Mouse (Mus musculus) C2C12 (cell line): ENCODE measurements around the gene Asrgl1. TPM values are rescaled to one million over a fixed set of nuclear protein-coding genes. Genes with fewer than 3 reads are reported as not detected.

Experiments
- H3K27me3 ChIP-seq: one replicate; pipeline ENCODE4 v1.6.1; 2011; ENCODE audit not compliant: control insufficient read depth, insufficient read depth, insufficient read length
- H3K36me3 ChIP-seq: one replicate; pipeline ENCODE4 v1.6.1; 2011; ENCODE audit not compliant: control insufficient read depth, insufficient read depth
- H3K4me3 ChIP-seq: one replicate; pipeline ENCODE4 v1.5.1; 2011; ENCODE audit warnings: mild to moderate bottlenecking, control low read depth; ENCODE audit not compliant: poor library complexity, insufficient read depth, severe bottlenecking
- H3K79me2 ChIP-seq: one replicate; pipeline ENCODE4 v1.6.1; 2011; ENCODE audit not compliant: control insufficient read depth, insufficient read depth
- H3K79me3 ChIP-seq: one replicate; pipeline ENCODE4 v1.6.1; 2011; ENCODE audit warnings: low read depth, control low read depth
- H3ac ChIP-seq: one replicate; pipeline ENCODE3; 2011; ENCODE audit warnings: low read depth; ENCODE audit not compliant: control insufficient read depth, insufficient read length
- CEBPB ChIP-seq: IDR thresholded peaks from one replicate; pipeline ENCODE4 v1.6.1; 2011; ENCODE audit warnings: low read depth, mild to moderate bottlenecking, control low read depth, moderate library complexity
- CTCF ChIP-seq: IDR thresholded peaks from one replicate; pipeline ENCODE4 v1.5.1; 2011; ENCODE audit not compliant: control insufficient read depth, insufficient read depth, insufficient read length
- FOSL1 ChIP-seq: IDR thresholded peaks from one replicate; pipeline ENCODE4 v1.8.0; 2011; ENCODE audit warnings: mild to moderate bottlenecking, low read length; ENCODE audit not compliant: poor library complexity, insufficient read depth, severe bottlenecking
- MAX ChIP-seq: IDR thresholded peaks from one replicate; pipeline ENCODE4 v1.6.1; 2011; ENCODE audit warnings: mild to moderate bottlenecking, control low read depth
- MYOD1 ChIP-seq: IDR thresholded peaks from one replicate; pipeline ENCODE4 v1.6.1; 2011; ENCODE audit warnings: low read depth; ENCODE audit not compliant: control insufficient read depth, insufficient read length
- MYOG ChIP-seq: IDR thresholded peaks from one replicate; pipeline ENCODE4 v1.6.1; 2011; ENCODE audit not compliant: control insufficient read depth, insufficient read length; ENCODE audit errors: extremely low read depth
- USF1 ChIP-seq: IDR thresholded peaks from one replicate; pipeline ENCODE4 v1.6.1; 2011; ENCODE audit warnings: low read depth, mild to moderate bottlenecking, control low read depth, moderate library complexity
- polyA plus RNA-seq: library from polyadenylated mRNA; unstranded; fragments of >200 nt; fragmentation: generic; extraction: Trizol; gene quantifications from one replicate; pipeline ENCODE4 v1.2.1, GENCODE M21; 2012; ENCODE audit warnings: missing spikeins

Gene Asrgl1
- polyA plus RNA-seq, 1 experiment: 4.1 TPM

- H3K4me3 ChIP-seq: no peak overlapping the region
Observed at GRCm38 (mm10) chr19:9100297-9101061, 35.0 kb downstream of the Asrgl1 start.

DNA sequence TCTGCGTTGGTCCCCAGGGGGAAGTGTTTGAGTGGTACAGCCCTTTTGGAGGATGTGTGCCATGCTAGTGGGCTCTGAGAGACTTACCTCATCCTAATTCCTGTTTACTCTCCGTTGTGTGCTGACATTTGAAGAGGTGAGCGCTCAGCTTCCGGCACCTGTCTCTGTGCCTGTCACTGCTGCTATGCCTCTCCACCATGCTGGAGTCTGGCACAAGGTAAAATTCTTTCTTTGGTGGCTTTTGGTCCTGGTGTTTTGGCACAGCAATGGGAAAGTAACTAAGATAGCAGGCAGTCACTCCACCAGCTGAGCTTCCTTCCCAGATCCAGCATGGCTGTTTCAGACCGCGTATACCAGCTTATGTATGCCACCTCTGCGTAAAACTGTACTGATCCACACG lies 35.7 kb downstream of the Asrgl1 start:
- Histone ChIP-seq H3K27me3 (no peaks in the 10 kb centered on the region), H3K4me3 (no peak overlapping the region), H3K36me3 (no peaks in the 10 kb centered on the region), H3K79me3 (no peaks in the 10 kb centered on the region), H3K79me2 (no peaks in the 10 kb centered on the region), H3ac (no peak overlapping the region)
- TF ChIP-seq MAX (no peak), CEBPB (no peak), FOSL1 (no peak), CTCF (no peak), MYOD1 (no peak), USF1 (no peak)

More at GRCm38 (mm10) chr19:9100297-9101061, 35.0 kb downstream of the Asrgl1 start:
- no peaks in the 10 kb centered on the region for H3K79me3 ChIP-seq
- no peaks in the 10 kb centered on the region for H3K27me3 ChIP-seq
- no peak overlapping the region for H3ac ChIP-seq
- H3K36me3 ChIP-seq: no peaks in the 10 kb centered on the region
- no peaks in the 10 kb centered on the region for H3K79me2 ChIP-seq
- TF ChIP-seq MAX (no peak), CEBPB (no peak), USF1 (no peak), FOSL1 (no peak), MYOD1 (no peak), CTCF (no peak), MYOG (no peak)

DNA sequence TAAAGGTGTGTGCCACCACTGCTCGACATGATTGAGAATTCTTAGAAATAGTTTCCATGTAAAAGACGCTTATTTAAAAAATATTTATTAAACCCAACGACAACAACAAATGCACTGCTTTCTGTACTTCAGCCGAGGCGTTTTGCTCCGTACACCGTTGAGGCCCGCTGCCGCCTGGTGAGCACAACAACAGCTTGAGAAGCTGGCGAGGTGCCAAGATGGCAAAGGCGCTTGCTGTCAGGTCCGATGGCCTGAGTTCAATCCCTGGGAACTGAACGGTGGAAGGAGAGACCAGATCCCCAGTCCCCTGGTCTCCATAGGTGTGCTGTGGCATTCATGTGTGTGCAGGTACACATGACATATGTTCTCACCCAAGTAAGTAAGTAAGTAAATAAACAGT lies 38.0 kb downstream of the Asrgl1 start:
- no peak overlapping the region for H3ac ChIP-seq
- H3K27me3 ChIP-seq: no peaks in the 10 kb centered on the region
- TF ChIP-seq FOSL1 (no peak), CEBPB (no peak), MYOG (no peak), USF1 (no peak), MYOD1 (no peak), CTCF (no peak), MAX (no peak)
- no peak overlapping the region for H3K4me3 ChIP-seq
- H3K79me2 ChIP-seq: no peaks in the 10 kb centered on the region
- H3K79me3 ChIP-seq: no peaks in the 10 kb centered on the region
- H3K36me3 ChIP-seq: no peaks in the 10 kb centered on the region

DNA sequence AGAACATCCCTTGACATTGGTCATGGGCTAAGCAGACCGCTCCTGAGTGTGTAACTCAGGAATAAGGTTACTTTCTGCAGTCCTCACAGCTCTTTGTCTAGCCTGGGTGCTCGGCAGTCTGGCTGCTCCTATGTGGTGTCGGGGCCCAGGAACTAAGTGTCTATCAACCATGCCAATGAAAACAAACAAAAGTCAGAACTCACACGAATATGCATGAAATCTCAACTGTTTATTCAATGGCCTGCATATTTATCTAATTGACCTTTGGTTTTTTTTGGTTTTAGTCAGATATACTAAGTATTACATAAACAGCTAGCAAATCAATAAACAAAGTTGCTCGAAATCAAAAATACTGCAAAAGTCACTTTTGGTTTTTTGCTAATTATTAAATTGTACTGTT lies 40.3 kb downstream of the Asrgl1 start:
- no peak for TF ChIP-seq CEBPB
- TF ChIP-seq MYOG: no peak
- no peak for TF ChIP-seq MAX
- TF ChIP-seq FOSL1: no peak
- TF ChIP-seq CTCF: no peak
- TF ChIP-seq MYOD1: no peak
- no peak for TF ChIP-seq USF1
- Histone ChIP-seq H3ac (no peak overlapping the region), H3K27me3 (no peaks in the 10 kb centered on the region), H3K4me3 (no peak overlapping the region), H3K79me2 (no peaks in the 10 kb centered on the region), H3K79me3 (no peaks in the 10 kb centered on the region), H3K36me3 (no peaks in the 10 kb centered on the region)

- Histone ChIP-seq H3K36me3 (no peaks in the 10 kb centered on the region), H3K79me2 (no peaks in the 10 kb centered on the region), H3K4me3 (no peak overlapping the region), H3K79me3 (no peaks in the 10 kb centered on the region), H3K27me3 (no peaks in the 10 kb centered on the region), H3ac (no peak overlapping the region)
- TF ChIP-seq MYOG: no peak
- no peak for TF ChIP-seq CEBPB
- no peak for TF ChIP-seq FOSL1
- no peak for TF ChIP-seq CTCF
- TF ChIP-seq USF1: no peak
- TF ChIP-seq MYOD1: no peak
- TF ChIP-seq MAX: no peak
Observed at GRCm38 (mm10) chr19:9090709-9091108, 44.7 kb downstream of the Asrgl1 start.

- TF ChIP-seq MAX (no peak), CEBPB (no peak), FOSL1 (no peak), MYOG (no peak), USF1 (no peak), CTCF (no peak), MYOD1 (no peak)
- H3K79me3 ChIP-seq: no peaks in the 10 kb centered on the region
- H3K79me2 ChIP-seq: no peaks in the 10 kb centered on the region
- no peaks in the 10 kb centered on the region for H3K36me3 ChIP-seq
- no peak overlapping the region for H3K4me3 ChIP-seq
- H3K27me3 ChIP-seq: no peaks in the 10 kb centered on the region
- no peak overlapping the region for H3ac ChIP-seq
Observed at GRCm38 (mm10) chr19:9090191-9090590, 45.2 kb downstream of the Asrgl1 start.
